Mouse (Mus musculus) neural tube, embryonic 12.5 days (tissue): ENCODE measurements at regions not wholly inside any gene's neighbourhood (a gene's known extent, or its start where the extent isn't known, plus 50 kb on each side); places are given as distances from the start of the nearest gene placed in this dataset.
"Not testable (repeated sequence)": the region's sequence is repeated elsewhere in the genome, so short reads cannot be mapped to it uniquely, and the experiment has no call there.

Source experiments
- ATAC-seq: fragments of 200-750 bp; cut with Nextera tagmentation; 2 replicates; pipeline ENCODE4 v1.8.0; 2017; ENCODE audit warnings: low read depth, mild to moderate bottlenecking, moderate TSS enrichment, moderate library complexity; ENCODE audit not compliant: low FRiP score
- H3K27ac ChIP-seq: fragments of 300-500 bp; sonication (generic); 2 replicates; pipeline ENCODE4 v1.5.1; 2016
- H3K27me3 ChIP-seq: fragments of 300-500 bp; sonication (generic); replicated peaks from 2 replicates; pipeline ENCODE4 v1.6.1; 2016; ENCODE audit warnings: mild to moderate bottlenecking
- H3K36me3 ChIP-seq: fragments of 300-500 bp; sonication (generic); 2 replicates; pipeline ENCODE4 v1.6.1; 2016; ENCODE audit warnings: mild to moderate bottlenecking
- H3K4me1 ChIP-seq: fragments of 300-500 bp; sonication (generic); 2 replicates; pipeline ENCODE4 v1.6.1; 2016
- H3K4me2 ChIP-seq: fragments of 300-500 bp; sonication (generic); replicated peaks from 2 replicates; pipeline ENCODE4 v1.6.1; 2016; ENCODE audit warnings: mild to moderate bottlenecking
- H3K4me3 ChIP-seq: fragments of 300-500 bp; sonication (generic); 2 replicates; pipeline ENCODE4 v1.5.1; 2016
- H3K9ac ChIP-seq: fragments of 300-500 bp; sonication (generic); 2 replicates; pipeline ENCODE4 v1.6.1; 2016; ENCODE audit warnings: mild to moderate bottlenecking
- H3K9me3 ChIP-seq: fragments of 300-500 bp; sonication (generic); 2 replicates; pipeline ENCODE4 v1.6.1; 2016; ENCODE audit warnings: mild to moderate bottlenecking
- WGBS: fragments of 180-500 bp; shearing (Covaris S2); methylation state at CpG from one replicate; pipeline ENCODE4 v1.1.7; 2016; 5-methylcytosine and 5-hydroxymethylcytosine counted together

DNA sequence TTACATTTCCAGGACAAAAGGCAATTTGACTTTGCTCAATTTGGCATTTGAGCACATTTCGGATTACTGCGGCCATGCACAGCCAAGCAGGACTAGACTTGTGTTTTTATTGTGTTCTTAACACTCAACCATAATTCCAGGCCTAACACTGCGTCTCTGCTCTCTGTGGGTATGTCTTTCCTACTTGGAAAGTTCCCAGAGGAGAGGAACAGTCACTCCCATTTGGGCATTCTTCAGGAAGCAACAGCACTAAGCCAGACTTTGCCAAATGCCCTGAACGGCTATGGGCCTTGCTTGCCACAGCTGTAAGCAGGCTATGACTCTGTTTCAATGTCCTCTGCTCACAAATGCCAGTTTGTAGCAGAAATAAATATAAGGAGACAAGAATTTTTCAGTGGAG, 56.5 kb upstream of the Pdk3 start:
- 79% methylated on average over 4 of the region's 4 CpGs for WGBS
- Histone ChIP-seq H3K4me3 (no peak overlapping the region), H3K9ac (no peak overlapping the region), H3K36me3 (no peaks in the 10 kb centered on the region), H3K4me2 (no peak overlapping the region), H3K9me3 (no peaks in the 10 kb centered on the region), H3K27me3 (no peaks in the 10 kb centered on the region), H3K4me1 (no peaks in the 10 kb centered on the region), H3K27ac (no peak overlapping the region)
- ATAC-seq = no peak

DNA sequence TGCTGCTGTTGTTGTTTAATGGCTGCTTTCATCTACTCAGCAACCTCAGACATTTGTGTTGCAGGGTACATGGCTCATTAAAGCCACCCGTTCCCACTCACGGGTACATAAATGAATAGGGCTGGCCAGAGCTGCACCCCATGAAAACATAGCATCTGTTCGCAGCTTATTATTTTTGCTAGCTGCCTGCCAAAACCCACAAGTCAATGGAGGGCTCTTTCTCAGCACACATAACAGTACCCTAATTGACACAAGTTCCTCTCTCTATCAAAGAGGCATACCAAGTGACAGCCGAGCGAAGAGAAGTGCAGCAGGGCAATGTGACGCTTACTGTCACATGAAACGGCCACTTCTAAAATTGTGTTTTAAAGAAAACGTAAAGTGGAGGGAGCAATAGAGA, 57.0 kb upstream of the Pdk3 start:
- H3K27ac ChIP-seq = no peak overlapping the region
- no peak for ATAC-seq
- H3K9ac ChIP-seq = no peak overlapping the region
- H3K36me3 ChIP-seq = no peaks in the 10 kb centered on the region
- H3K4me3 ChIP-seq = no peak overlapping the region
- H3K4me1 ChIP-seq = no peaks in the 10 kb centered on the region
- H3K9me3 ChIP-seq = no peaks in the 10 kb centered on the region
- no peaks in the 10 kb centered on the region for H3K27me3 ChIP-seq
- peak overlapping the region; percentile 36; the same call in 1 of the 2 replicates for H3K4me2 ChIP-seq
- 79% methylated on average over 8 of the region's 8 CpGs for WGBS

DNA sequence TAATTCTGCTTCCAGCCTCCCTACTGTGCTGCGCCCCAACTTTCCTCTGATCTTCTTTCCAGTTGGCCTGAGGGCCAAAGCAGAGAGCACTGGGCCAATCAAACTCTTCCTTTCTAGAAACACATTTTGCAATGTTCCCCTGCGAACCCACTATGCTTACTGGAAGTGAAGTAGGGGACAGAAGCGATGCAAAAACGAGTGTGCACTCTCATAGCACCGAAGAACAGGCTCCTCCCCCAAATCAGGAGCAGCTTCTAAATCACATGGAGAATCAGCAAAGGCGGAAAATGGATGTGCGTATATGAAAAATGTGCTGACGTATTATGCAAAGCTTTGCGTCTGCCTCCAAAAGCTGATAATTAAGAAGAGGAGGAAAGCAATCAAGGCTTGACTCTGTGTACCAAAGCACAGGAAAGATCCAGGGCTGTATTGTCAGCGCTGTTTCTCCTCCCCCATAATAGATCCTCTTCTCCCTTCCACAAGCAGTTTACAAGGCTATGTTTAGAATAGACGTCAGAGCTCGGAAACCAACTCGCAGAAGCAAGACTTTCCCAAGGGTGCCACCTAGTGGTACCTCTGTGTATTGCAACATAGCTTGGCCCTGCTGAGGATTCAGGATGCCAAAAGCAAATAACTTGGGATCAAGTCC, 57.5 kb upstream of the Pdk3 start:
- H3K4me1 ChIP-seq = no peaks in the 10 kb centered on the region
- H3K36me3 ChIP-seq = no peaks in the 10 kb centered on the region
- no peak overlapping the region for H3K4me3 ChIP-seq
- no peaks in the 10 kb centered on the region for H3K9me3 ChIP-seq
- no peak overlapping the region for H3K9ac ChIP-seq
- H3K27ac ChIP-seq = no peak overlapping the region
- H3K4me2 ChIP-seq = peak overlapping the region; percentile 36
- peak; percentile 63 for ATAC-seq
- H3K27me3 ChIP-seq = no peaks in the 10 kb centered on the region
- 40% methylated on average over 13 of the region's 13 CpGs for WGBS

DNA sequence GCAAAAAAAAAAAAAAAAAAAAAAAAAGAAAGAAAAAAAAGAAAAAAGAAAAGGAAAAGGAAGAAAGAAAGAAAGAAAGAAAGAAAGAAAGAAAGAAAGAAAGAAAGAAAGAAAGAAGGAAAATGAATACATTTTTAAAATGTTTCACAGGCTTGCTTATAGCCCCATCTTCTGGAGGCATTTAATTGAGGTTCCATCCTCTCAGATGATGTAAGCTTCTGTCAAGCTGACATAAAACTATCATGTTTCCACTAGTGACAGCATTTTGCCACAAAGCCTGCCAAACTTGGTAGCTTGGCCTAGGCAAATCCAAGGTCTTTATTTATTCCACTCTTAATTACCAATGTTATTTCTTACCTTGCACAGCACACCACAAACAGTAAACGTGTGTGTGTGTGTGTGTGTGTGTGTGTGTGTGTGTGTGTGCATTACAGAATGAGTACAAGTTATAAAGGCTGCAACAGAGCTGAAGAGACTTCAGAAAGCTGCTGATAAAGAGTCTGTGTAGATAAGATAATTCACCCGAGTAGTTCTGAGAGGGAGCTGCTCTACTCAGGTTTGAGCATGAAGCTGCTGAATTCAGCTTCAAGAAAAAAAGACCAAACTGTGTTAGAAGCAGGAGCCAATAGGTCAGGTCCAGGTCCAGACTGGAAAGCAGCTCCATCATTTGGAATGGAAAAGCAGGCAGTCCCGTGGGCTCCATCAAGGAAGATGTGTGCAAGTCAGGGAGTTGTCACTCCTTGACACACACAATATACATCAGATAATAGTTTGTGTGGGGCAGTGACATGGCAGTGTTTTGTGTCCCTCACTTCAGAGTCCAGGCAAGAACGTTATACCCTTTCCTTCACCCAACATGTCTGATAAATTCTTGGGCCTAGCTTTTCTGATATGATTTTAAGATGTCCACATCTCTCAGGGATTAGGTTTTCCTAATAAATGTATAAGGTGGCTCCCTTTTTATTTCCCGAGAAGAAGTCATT, 65.1 kb upstream of the Pdk3 start:
- H3K36me3 ChIP-seq = no peaks in the 10 kb centered on the region
- no peaks in the 10 kb centered on the region for H3K9me3 ChIP-seq
- H3K9ac ChIP-seq = no peak overlapping the region
- H3K27me3 ChIP-seq = no peaks in the 10 kb centered on the region
- no peaks in the 10 kb centered on the region for H3K4me1 ChIP-seq
- H3K27ac ChIP-seq = no peak overlapping the region
- ATAC-seq = no peak
- 79% methylated on average over 5 of the region's 5 CpGs for WGBS
- H3K4me2 ChIP-seq = no peak overlapping the region
- H3K4me3 ChIP-seq = no peak overlapping the region

DNA sequence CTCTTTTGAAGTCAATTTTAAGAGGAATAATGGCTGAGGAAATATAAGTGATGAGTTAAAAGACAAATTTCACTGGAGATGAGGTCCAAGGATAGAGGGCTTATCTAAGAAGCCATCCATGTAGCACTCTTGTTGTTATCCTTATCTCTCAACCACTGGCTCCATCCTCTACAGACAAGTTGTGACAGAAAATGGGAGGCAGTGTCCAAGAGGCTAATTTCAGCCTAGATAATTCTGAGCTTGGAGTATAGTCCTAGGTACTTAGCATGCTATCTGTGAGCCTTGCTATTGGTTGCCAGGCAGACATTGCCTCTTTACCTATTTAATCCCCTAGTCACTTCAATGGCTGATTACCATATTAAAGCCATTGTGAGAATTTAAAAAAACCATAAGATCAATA, 65.2 kb upstream of the AU015836 start:
- H3K9me3 ChIP-seq = no peaks in the 10 kb centered on the region
- H3K4me1 ChIP-seq = no peaks in the 10 kb centered on the region
- no peaks in the 10 kb centered on the region for H3K27me3 ChIP-seq
- H3K9ac ChIP-seq = no peak overlapping the region
- H3K36me3 ChIP-seq = no peaks in the 10 kb centered on the region
- H3K27ac ChIP-seq = no peak overlapping the region
- H3K4me3 ChIP-seq = no peak overlapping the region
- no peak overlapping the region for H3K4me2 ChIP-seq
- ATAC-seq = no peak

DNA sequence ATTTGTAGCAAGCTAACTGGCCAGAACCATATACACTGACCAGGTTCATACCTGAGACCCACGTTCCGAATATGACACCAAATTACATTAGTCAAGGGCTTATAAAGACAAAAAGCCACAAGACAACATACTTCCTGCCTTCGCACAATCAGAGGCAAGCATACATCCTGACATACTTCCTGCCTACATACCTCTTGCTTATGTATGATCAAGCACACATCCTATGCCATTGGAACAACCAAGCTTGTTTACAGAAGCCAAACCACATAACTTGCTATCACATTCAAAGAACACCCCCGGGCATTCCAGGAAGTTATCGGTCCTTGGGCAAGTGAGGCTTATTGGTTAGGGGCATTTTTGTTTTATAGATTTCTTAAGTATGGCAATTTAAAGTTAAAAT, 62.9 kb upstream of the AU015836 start:
- ATAC-seq = no peak
- Histone ChIP-seq H3K4me1 (no peaks in the 10 kb centered on the region), H3K4me3 (no peak overlapping the region), H3K9me3 (no peaks in the 10 kb centered on the region), H3K27ac (no peak overlapping the region), H3K4me2 (no peak overlapping the region), H3K27me3 (no peaks in the 10 kb centered on the region), H3K9ac (no peak overlapping the region), H3K36me3 (no peaks in the 10 kb centered on the region)
- WGBS = 86% methylated on average over 5 of the region's 5 CpGs

DNA sequence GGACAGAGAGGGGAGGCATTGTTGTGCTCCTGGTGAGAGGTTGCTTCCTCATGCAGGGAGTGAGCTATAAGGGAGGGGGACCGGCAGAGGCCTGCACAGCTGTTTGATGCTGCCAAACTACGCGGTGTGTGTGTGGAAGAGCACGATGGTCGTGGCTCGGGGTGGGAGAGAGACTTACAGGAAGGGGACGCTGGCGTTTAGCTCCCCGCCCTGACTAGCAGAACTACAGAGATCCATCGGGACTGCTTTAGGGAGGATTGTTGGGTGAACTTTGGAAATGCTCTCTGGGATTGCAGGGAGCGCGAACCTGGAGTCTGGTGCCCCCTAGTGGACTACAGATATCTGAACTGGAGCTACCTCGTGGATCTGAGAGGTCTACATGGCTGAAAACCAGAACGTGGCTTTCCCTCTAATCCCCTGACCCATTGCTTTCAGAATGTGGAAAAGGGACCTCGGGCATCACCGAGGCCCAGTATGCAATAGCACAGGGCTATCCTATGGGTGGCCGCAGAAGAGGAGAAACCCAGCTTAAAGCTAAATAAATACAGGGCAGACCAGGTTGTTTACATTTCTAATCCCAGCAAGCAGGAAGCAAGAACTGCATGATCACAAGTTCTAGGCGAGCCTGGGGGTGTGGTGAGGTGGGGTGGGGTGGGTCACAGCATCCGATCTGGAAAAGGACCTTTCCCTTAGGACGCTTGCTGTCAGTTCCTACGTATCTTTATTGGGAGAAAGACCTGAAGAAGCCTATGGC, 57.2 kb upstream of the AU015836 start:
- Histone ChIP-seq H3K27ac (no peak overlapping the region), H3K4me1 (no peaks in the 10 kb centered on the region), H3K4me3 (peak overlapping the region; percentile 25), H3K36me3 (no peaks in the 10 kb centered on the region), H3K9me3 (no peaks in the 10 kb centered on the region), H3K4me2 (peak overlapping the region; percentile 51), H3K27me3 (no peaks in the 10 kb centered on the region), H3K9ac (no peak overlapping the region)
- 0 out of 2 replicates have a peak, but pooled peaks have one; percentile 71 for ATAC-seq
- 30% methylated on average over 21 of the region's 21 CpGs for WGBS

DNA sequence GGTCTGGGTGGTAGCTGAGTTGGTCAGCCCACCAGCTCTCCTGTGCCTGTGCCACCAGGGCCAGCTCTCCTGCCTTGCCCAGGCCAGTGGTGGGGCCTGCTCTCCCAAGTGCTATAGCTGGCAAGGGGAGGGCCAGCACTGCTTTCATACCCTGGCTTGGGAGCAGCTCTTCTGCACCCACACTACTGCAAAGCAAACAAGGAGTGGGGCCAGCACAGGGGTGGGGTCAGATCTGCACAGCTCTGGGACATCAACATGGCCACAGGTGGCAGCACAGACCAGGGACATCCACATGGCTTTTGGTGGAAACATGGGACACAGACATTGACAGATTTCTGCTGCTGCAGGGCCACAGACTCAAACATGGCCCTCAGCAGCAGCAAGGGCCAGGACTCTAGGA, 52.9 kb upstream of the AU015836 start:
- H3K27me3 ChIP-seq = no peaks in the 10 kb centered on the region
- H3K4me2 ChIP-seq = no peak overlapping the region
- no peaks in the 10 kb centered on the region for H3K9me3 ChIP-seq
- H3K27ac ChIP-seq = no peak overlapping the region
- H3K9ac ChIP-seq = no peak overlapping the region
- no peaks in the 10 kb centered on the region for H3K36me3 ChIP-seq
- H3K4me1 ChIP-seq = no peaks in the 10 kb centered on the region
- no peak for ATAC-seq
- H3K4me3 ChIP-seq = no peak overlapping the region

DNA sequence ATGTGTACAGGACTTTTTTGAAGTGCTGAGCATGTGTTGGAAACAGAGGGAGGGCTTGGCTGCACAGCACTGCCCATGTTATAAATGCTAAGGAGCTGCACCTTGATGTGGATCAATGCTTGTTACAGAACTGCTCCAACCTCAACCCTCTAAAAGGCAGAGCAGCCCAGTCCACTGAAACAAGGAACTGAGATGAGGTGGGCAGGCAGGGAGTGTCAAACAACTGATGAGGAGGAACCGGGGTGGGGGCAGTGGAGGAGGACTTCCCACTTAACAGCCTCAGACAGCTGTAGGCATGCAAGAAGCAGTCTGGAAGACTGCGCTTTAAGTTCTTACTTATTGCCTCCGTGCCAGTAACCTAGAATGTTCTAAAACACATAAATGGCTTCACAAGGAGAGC, 51.1 kb upstream of the AU015836 start:
- not testable (repeated sequence) for ATAC-seq, H3K4me2 ChIP-seq, H3K4me1 ChIP-seq

More for the DNA sequence above, 51.1 kb upstream of the AU015836 start:
- not testable (repeated sequence) for H3K9me3 ChIP-seq, H3K27me3 ChIP-seq, H3K4me3 ChIP-seq, H3K27ac ChIP-seq, H3K9ac ChIP-seq, H3K36me3 ChIP-seq
- 86% methylated on average over 3 of the region's 3 CpGs for WGBS
